Comparison of ENCODE assay signal across 8 mouse cellular contexts in genomic region chr14:55634874-55635522, GRCm38 (mm10). TPM values are rescaled to one million over a fixed set of nuclear protein-coding genes. Genes with fewer than 3 reads are reported as not detected.
A peak's percentile ranks its signal among the peaks of the same experiment; 100 is the strongest.
DNase-seq lines count a peak whose midpoint lies in the region; ATAC-seq and TF ChIP-seq lines count a peak whose summit lies in the region.

No protein-coding gene starts in this region.

- no peak; the same call in 1 of the 2 replicates for TF ChIP-seq RAD21 in MEL (IDR thresholded peaks at IDR 0.05; ENCODE audit: low read depth, low read length)

- DNase-seq in kidney, adult 2 months = peak; percentile 31
- DNase-seq in kidney, adult 18-20 months = no peak
- DNase-seq in MEL (ENCODE audit: low read depth, low spot score) (peak; percentile 64), liver (peak; percentile 34)
- DNase-seq in embryonic facial prominence, embryonic 10.5 days (ENCODE audit: low spot score) = no peak
- DNase-seq in hindbrain, embryonic 10.5 days (ENCODE audit: low spot score) = no peak
- DNase-seq in yolk sac, embryonic 10.5 days (ENCODE audit: low spot score) = no peak

- H3K27ac ChIP-seq in kidney, adult 2 months (ENCODE audit: insufficient read depth, low read depth, low read length) = peak overlapping the region; percentile 2; the same call in 1 of the 2 replicates
- H3K27ac ChIP-seq in MEL (ENCODE audit: control insufficient read depth, low read depth, low read length) = peak overlapping the region; percentile 58
- peak overlapping the region; percentile 83 for H3K27ac ChIP-seq in embryonic facial prominence, embryonic 10.5 days (replicated peaks)
- peak overlapping the region; percentile 84 for H3K27ac ChIP-seq in hindbrain, embryonic 10.5 days
- H3K27ac ChIP-seq in neural tube, embryonic 12.5 days = no peak overlapping the region; the same call in 1 of the 2 replicates

- TF ChIP-seq EP300 in MEL (IDR thresholded peaks at IDR 0.05; ENCODE audit: low read depth in 1 of 2, low read length in 2 of 2) = no peak

- no peaks in the 10 kb centered on the region for H3K4me1 ChIP-seq in kidney, adult 2 months (ENCODE audit: control insufficient read depth, insufficient read depth, low read length)
- H3K4me1 ChIP-seq in MEL (ENCODE audit: control insufficient read depth in 1 of 2, insufficient read depth in 2 of 2, low read length in 2 of 2) = no peaks in the 10 kb centered on the region
- H3K4me1 ChIP-seq in embryonic facial prominence, embryonic 10.5 days = peaks cover 18% of the 10 kb centered on the region
- H3K4me1 ChIP-seq in hindbrain, embryonic 10.5 days (replicated peaks) = peaks cover 23% of the 10 kb centered on the region
- peaks cover 22% of the 10 kb centered on the region for H3K4me1 ChIP-seq in neural tube, embryonic 12.5 days

- peak overlapping the region; percentile 86 for H3K9ac ChIP-seq in MEL (ENCODE audit: control insufficient read depth, low read depth, low read length, poor library complexity, severe bottlenecking)
- peak overlapping the region; percentile 79 for H3K9ac ChIP-seq in neural tube, embryonic 12.5 days

- ATAC-seq in neural tube, embryonic 12.5 days (ENCODE audit: low FRiP score, low read depth) = peak; percentile 80

- no peak for TF ChIP-seq CTCF in kidney, adult 2 months (conservative IDR thresholded peaks at IDR 0.05; ENCODE audit: insufficient read depth, insufficient read length, low read depth, low read length)
- TF ChIP-seq CTCF in MEL (IDR thresholded peaks at IDR 0.05 in 2 of 3, conservative IDR thresholded peaks at IDR 0.05 in 1 of 3; ENCODE audit: control insufficient read depth in 1 of 3, insufficient read depth in 1 of 3, low read depth in 2 of 3, low read length in 3 of 3, poor library complexity in 1 of 3, severe bottlenecking in 1 of 3) = no peak

- 3% methylated on average over 23 of the region's 23 CpGs for WGBS in kidney, adult 2 months
- 3% methylated on average over 23 of the region's 23 CpGs for WGBS in embryonic facial prominence, embryonic 10.5 days
- 4% methylated on average over 23 of the region's 23 CpGs for WGBS in hindbrain, embryonic 10.5 days
- WGBS in neural tube, embryonic 12.5 days = 4% methylated on average over 23 of the region's 23 CpGs

- H3K4me3 ChIP-seq in kidney, adult 2 months (ENCODE audit: insufficient read depth, low read depth, low read length) = peak overlapping the region; percentile 70
- H3K4me3 ChIP-seq in MEL (ENCODE audit: control insufficient read depth in 1 of 2, insufficient read depth in 1 of 2, low read depth in 2 of 2, low read length in 2 of 2) = peak overlapping the region; percentile 64 to 83
- H3K4me3 ChIP-seq in embryonic facial prominence, embryonic 10.5 days = peak overlapping the region; percentile 70
- H3K4me3 ChIP-seq in hindbrain, embryonic 10.5 days = peak overlapping the region; percentile 69
- H3K4me3 ChIP-seq in neural tube, embryonic 12.5 days = peak overlapping the region; percentile 68

- no peaks in the 10 kb centered on the region for H3K36me3 ChIP-seq in kidney, adult 2 months (ENCODE audit: control insufficient read depth, insufficient read depth, low read length)
- H3K36me3 ChIP-seq in MEL (ENCODE audit: control insufficient read depth in 1 of 2, insufficient read depth in 2 of 2, low read length in 2 of 2) = peaks cover 2% of the 10 kb centered on the region in 2 experiments; a peak in 3 of 4 replicates
- peaks cover 85% of the 10 kb centered on the region for H3K36me3 ChIP-seq in embryonic facial prominence, embryonic 10.5 days (replicated peaks)
- H3K36me3 ChIP-seq in hindbrain, embryonic 10.5 days = peaks cover 84% of the 10 kb centered on the region
- peaks cover 71% of the 10 kb centered on the region for H3K36me3 ChIP-seq in neural tube, embryonic 12.5 days

- H3K4me2 ChIP-seq in neural tube, embryonic 12.5 days (replicated peaks) = peak overlapping the region; percentile 94

- no peak for TF ChIP-seq POLR2A in kidney, adult 2 months (IDR thresholded peaks at IDR 0.05; ENCODE audit: low read depth, low read length)
- no peak for TF ChIP-seq POLR2A in MEL (IDR thresholded peaks at IDR 0.05; ENCODE audit: control insufficient read depth in 1 of 2, insufficient read depth in 1 of 2, low read depth in 1 of 2, low read length in 2 of 2, poor library complexity in 1 of 2)

- H3K27me3 ChIP-seq in kidney, adult 2 months (replicated peaks; ENCODE audit: control insufficient read depth, insufficient read depth, low read length) = no peaks in the 10 kb centered on the region
- no peaks in the 10 kb centered on the region for H3K27me3 ChIP-seq in MEL (ENCODE audit: control insufficient read depth in 1 of 2, insufficient read depth in 2 of 2, low read length in 2 of 2)
- no peaks in the 10 kb centered on the region for H3K27me3 ChIP-seq in embryonic facial prominence, embryonic 10.5 days (replicated peaks; ENCODE audit: low read depth, poor library complexity, severe bottlenecking)
- no peaks in the 10 kb centered on the region for H3K27me3 ChIP-seq in hindbrain, embryonic 10.5 days (ENCODE audit: insufficient read depth, poor library complexity, severe bottlenecking)
- no peaks in the 10 kb centered on the region for H3K27me3 ChIP-seq in neural tube, embryonic 12.5 days (replicated peaks)

- no peaks in the 10 kb centered on the region for H3K9me3 ChIP-seq in MEL (replicated peaks; ENCODE audit: insufficient read depth, low read length)
- H3K9me3 ChIP-seq in embryonic facial prominence, embryonic 10.5 days = no peaks in the 10 kb centered on the region
- no peaks in the 10 kb centered on the region for H3K9me3 ChIP-seq in hindbrain, embryonic 10.5 days
- no peaks in the 10 kb centered on the region for H3K9me3 ChIP-seq in neural tube, embryonic 12.5 days

- H3K79me2 ChIP-seq in MEL (ENCODE audit: control insufficient read depth, insufficient read depth, low read length, poor library complexity) = peaks cover 7% of the 10 kb centered on the region

TF ChIP-seq in MEL, 35 proteins besides CTCF, POLR2A, EP300 and RAD21:
- TF ChIP-seq RCOR1 (IDR thresholded peaks at IDR 0.05; ENCODE audit: low read depth, low read length) (peak; percentile 53; the same call in 1 of the 2 replicates), SMC3 (IDR thresholded peaks at IDR 0.05; ENCODE audit: low read depth, low read length) (peak; percentile 10; the same call in 1 of the 2 replicates), MAFK (IDR thresholded peaks at IDR 0.05; ENCODE audit: borderline replicate concordance, low read depth, low read length) (no peak)

RNA-seq across cellular contexts. Expression of gene Ipo4, which starts 0.8 kb away (rescaled TPM):
- polyA plus RNA-seq in kidney, adult 2 months (2012; rRNA removed) = 69.7 and 84.9 TPM in 2 replicates
- 46.2 and 54.1 TPM in 2 replicates for total RNA-seq in MEL (2012; rRNA removed)
- 100 to 1,000 TPM in 1 of 2 experiments, not detected in 1; 132 TPM for polyA plus RNA-seq in MEL (2012; ENCODE audit: insufficient read depth in 1 of 2, insufficient read length in 2 of 2, low read depth in 1 of 2, low replicate concordance in 2 of 2, missing spikeins in 1 of 2)
- polyA plus RNA-seq in embryonic facial prominence, embryonic 10.5 days (2016; fragmentation: Nextera tagmentation; extraction: Ambion mirVana) = 118 and 126 TPM in 2 replicates
- 101 and 107 TPM in 2 replicates for polyA plus RNA-seq in hindbrain, embryonic 10.5 days (2016; fragmentation: Nextera tagmentation; extraction: Ambion mirVana)
- polyA plus RNA-seq in neural tube, embryonic 12.5 days (2016; fragmentation: Nextera tagmentation; extraction: Ambion mirVana) = 73.7 and 85.6 TPM in 2 replicates

RNA-seq across cellular contexts. Expression of gene Gm49378, which starts 2.7 kb away (rescaled TPM):
- polyA plus RNA-seq in kidney, adult 2 months (2012; rRNA removed) = 3.2 and 4.0 TPM in 2 replicates
- total RNA-seq in MEL (2012; rRNA removed) = not detected in 2 replicates
- polyA plus RNA-seq in MEL (2012; ENCODE audit: insufficient read depth in 1 of 2, insufficient read length in 2 of 2, low read depth in 1 of 2, low replicate concordance in 2 of 2, missing spikeins in 1 of 2) = 1 to 10 TPM in 1 of 2 experiments, not detected in 1; 4.6 TPM
- 0.89 and 1.4 TPM in 2 replicates for polyA plus RNA-seq in embryonic facial prominence, embryonic 10.5 days (2016; fragmentation: Nextera tagmentation; extraction: Ambion mirVana)
- 0.76 and 1.5 TPM in 2 replicates for polyA plus RNA-seq in hindbrain, embryonic 10.5 days (2016; fragmentation: Nextera tagmentation; extraction: Ambion mirVana)
- polyA plus RNA-seq in neural tube, embryonic 12.5 days (2016; fragmentation: Nextera tagmentation; extraction: Ambion mirVana) = 2.1 and 3.6 TPM in 2 replicates

RNA-seq across cellular contexts. Expression of gene Tm9sf1, which starts 8.6 kb away (rescaled TPM):
- polyA plus RNA-seq in kidney, adult 2 months (2012; rRNA removed) = 109 and 110 TPM in 2 replicates
- total RNA-seq in MEL (2012; rRNA removed) = 49.4 and 60.5 TPM in 2 replicates
- polyA plus RNA-seq in MEL (2012; ENCODE audit: insufficient read depth in 1 of 2, insufficient read length in 2 of 2, low read depth in 1 of 2, low replicate concordance in 2 of 2, missing spikeins in 1 of 2) = 10 to 100 TPM in 1 of 2 experiments, not detected in 1; 80.1 TPM
- 78.3 and 79.3 TPM in 2 replicates for polyA plus RNA-seq in embryonic facial prominence, embryonic 10.5 days (2016; fragmentation: Nextera tagmentation; extraction: Ambion mirVana)
- 76.0 and 78.1 TPM in 2 replicates for polyA plus RNA-seq in hindbrain, embryonic 10.5 days (2016; fragmentation: Nextera tagmentation; extraction: Ambion mirVana)
- 62.7 and 68.6 TPM in 2 replicates for polyA plus RNA-seq in neural tube, embryonic 12.5 days (2016; fragmentation: Nextera tagmentation; extraction: Ambion mirVana)

RNA-seq across cellular contexts. Expression of gene Tssk4, which starts 15.0 kb away (rescaled TPM):
- 0.67 and 0.79 TPM in 2 replicates for polyA plus RNA-seq in kidney, adult 2 months (2012; rRNA removed)
- total RNA-seq in MEL (2012; rRNA removed) = 0.08 and 0.10 TPM in 2 replicates
- polyA plus RNA-seq in MEL (2012; ENCODE audit: insufficient read depth in 1 of 2, insufficient read length in 2 of 2, low read depth in 1 of 2, low replicate concordance in 2 of 2, missing spikeins in 1 of 2) = under 1 TPM in 1 of 2 experiments, not detected in 1; 0.40 TPM
- 0.74 and 0.82 TPM in 2 replicates for polyA plus RNA-seq in embryonic facial prominence, embryonic 10.5 days (2016; fragmentation: Nextera tagmentation; extraction: Ambion mirVana)
- 0.40 and 0.97 TPM in 2 replicates for polyA plus RNA-seq in hindbrain, embryonic 10.5 days (2016; fragmentation: Nextera tagmentation; extraction: Ambion mirVana)
- polyA plus RNA-seq in neural tube, embryonic 12.5 days (2016; fragmentation: Nextera tagmentation; extraction: Ambion mirVana) = 0.53 and 0.77 TPM in 2 replicates

RNA-seq across cellular contexts. Expression of gene Rec8, which starts 17.2 kb away (rescaled TPM):
- polyA plus RNA-seq in kidney, adult 2 months (2012; rRNA removed) = 11.4 and 13.3 TPM in 2 replicates
- 1.5 and 1.6 TPM in 2 replicates for total RNA-seq in MEL (2012; rRNA removed)
- 1 to 10 TPM in 1 of 2 experiments, not detected in 1; 2.5 TPM for polyA plus RNA-seq in MEL (2012; ENCODE audit: insufficient read depth in 1 of 2, insufficient read length in 2 of 2, low read depth in 1 of 2, low replicate concordance in 2 of 2, missing spikeins in 1 of 2)
- polyA plus RNA-seq in embryonic facial prominence, embryonic 10.5 days (2016; fragmentation: Nextera tagmentation; extraction: Ambion mirVana) = 6.5 and 7.1 TPM in 2 replicates
- 10.4 and 12.3 TPM in 2 replicates for polyA plus RNA-seq in hindbrain, embryonic 10.5 days (2016; fragmentation: Nextera tagmentation; extraction: Ambion mirVana)
- 20.6 and 22.8 TPM in 2 replicates for polyA plus RNA-seq in neural tube, embryonic 12.5 days (2016; fragmentation: Nextera tagmentation; extraction: Ambion mirVana)

Comparison
In these comparisons a context has a peak if more than half of its experiments do, and no peak if none do; other contexts are left out.
1. DNase-seq: peak in kidney, adult 2 months (single experiment), MEL (single experiment) and liver (single experiment); none in kidney, adult 18-20 months (single experiment), embryonic facial prominence, embryonic 10.5 days (single experiment), hindbrain, embryonic 10.5 days (single experiment) and yolk sac, embryonic 10.5 days (single experiment).
2. Peak in every context shown above with its lines, with median percentiles within 50 percentile points of each other: H3K4me3 ChIP-seq.